Mouse (Mus musculus): ENCODE results near the gene Adgrf4. TPM values are rescaled to one million over a fixed set of nuclear protein-coding genes. Genes with fewer than 3 reads are reported as not detected.

The Adgrf4 gene
- polyA plus RNA-seq (2016; fragmentation: Nextera tagmentation; extraction: Ambion mirVana), result not detected in 2 replicates

GRCm38 (mm10) chr17:42692136-42692535 lies at the start of gene Adgrf4:
TSS of gene Adgrf4 (minus strand) at chr17:42692284.
- Histone ChIP-seq H3K4me1 (no peaks in the 10 kb centered on the region), H3K9ac (no peak within 1 kb of the TSS), H3K4me3 (replicated peaks) (no peak within 1 kb of the TSS), H3K36me3 (replicated peaks) (no peaks in the 10 kb centered on the region), H3K4me2 (no peak within 1 kb of the TSS), H3K9me3 (no peaks in the 10 kb centered on the region), H3K27me3 (no peaks in the 10 kb centered on the region), H3K27ac (no peak within 1 kb of the TSS)
- WGBS, result 95% methylated on average over 10 of the region's 10 CpGs
- no peak for ATAC-seq (ENCODE audit: low FRiP score)

- Histone ChIP-seq H3K9me3 (no peaks in the 10 kb centered on the region), H3K4me1 (no peaks in the 10 kb centered on the region), H3K9ac (no peak within 1 kb of the TSS), H3K27ac (no peak within 1 kb of the TSS), H3K36me3 (replicated peaks) (no peaks in the 10 kb centered on the region), H3K4me2 (no peak within 1 kb of the TSS), H3K27me3 (no peaks in the 10 kb centered on the region), H3K4me3 (replicated peaks) (no peak within 1 kb of the TSS)
- ATAC-seq (ENCODE audit: low FRiP score), result no peak
- 22% methylated on average over 7 of the region's 7 CpGs for WGBS
These were observed 49.7 kb upstream of the Adgrf4 start, which contains the start of gene Adgrf2 for GRCm38 (mm10) chr17:42741801-42742217. TSS of gene Adgrf2 (minus strand) at chr17:42742179.

- no peak for ATAC-seq (ENCODE audit: low FRiP score)
These were observed 46.7 kb upstream of the Adgrf4 start for GRCm38 (mm10) chr17:42738794-42739193.

GRCm38 (mm10) chr17:42717161-42717560 lies 25.1 kb upstream of the Adgrf4 start:
- no peaks in the 10 kb centered on the region for H3K4me1 ChIP-seq
- H3K36me3 ChIP-seq (replicated peaks), result no peaks in the 10 kb centered on the region
- no peak for ATAC-seq (ENCODE audit: low FRiP score)

More at GRCm38 (mm10) chr17:42738794-42739193, 46.7 kb upstream of the Adgrf4 start:
- Histone ChIP-seq H3K4me2 (no peak overlapping the region), H3K9me3 (no peaks in the 10 kb centered on the region), H3K4me1 (no peaks in the 10 kb centered on the region), H3K9ac (no peak overlapping the region), H3K27me3 (no peaks in the 10 kb centered on the region), H3K36me3 (replicated peaks) (no peaks in the 10 kb centered on the region), H3K27ac (no peak overlapping the region), H3K4me3 (replicated peaks) (no peak overlapping the region)
- WGBS, result 93% methylated on average over 6 of the region's 6 CpGs

GRCm38 (mm10) chr17:42714991-42715390 lies 22.9 kb upstream of the Adgrf4 start:
- no peak for ATAC-seq (ENCODE audit: low FRiP score)
- 91% methylated on average over 7 of the region's 7 CpGs for WGBS
- Histone ChIP-seq H3K4me2 (no peak overlapping the region), H3K4me3 (replicated peaks) (no peak overlapping the region), H3K4me1 (no peaks in the 10 kb centered on the region), H3K36me3 (replicated peaks) (no peaks in the 10 kb centered on the region), H3K9me3 (no peaks in the 10 kb centered on the region), H3K9ac (no peak overlapping the region), H3K27me3 (no peaks in the 10 kb centered on the region), H3K27ac (no peak overlapping the region)

More at GRCm38 (mm10) chr17:42717161-42717560, 25.1 kb upstream of the Adgrf4 start:
- Histone ChIP-seq H3K9ac (no peak overlapping the region), H3K27ac (no peak overlapping the region), H3K27me3 (no peaks in the 10 kb centered on the region), H3K4me3 (replicated peaks) (no peak overlapping the region), H3K9me3 (no peaks in the 10 kb centered on the region), H3K4me2 (no peak overlapping the region)
- whole genome bisulfite sequencing, result 57% methylated on average over 3 of the region's 3 CpGs

GRCm38 (mm10) chr17:42710717-42711116 lies 18.6 kb upstream of the Adgrf4 start:
- no peaks in the 10 kb centered on the region for H3K9me3 ChIP-seq
- no peak for ATAC-seq (ENCODE audit: low FRiP score)
- 92% methylated on average over 7 of the region's 7 CpGs for WGBS

GRCm38 (mm10) chr17:42705611-42706010 lies 13.5 kb upstream of the Adgrf4 start:
- WGBS, result 82% methylated on average over 4 of the region's 4 CpGs
- H3K9me3 ChIP-seq, result no peaks in the 10 kb centered on the region
- H3K4me2 ChIP-seq, result no peak overlapping the region
- no peak overlapping the region for H3K27ac ChIP-seq
- no peak overlapping the region for H3K4me3 ChIP-seq (replicated peaks)
- H3K36me3 ChIP-seq (replicated peaks), result no peaks in the 10 kb centered on the region
- no peak for ATAC-seq (ENCODE audit: low FRiP score)
- H3K4me1 ChIP-seq, result no peaks in the 10 kb centered on the region
- no peak overlapping the region for H3K9ac ChIP-seq
- H3K27me3 ChIP-seq, result no peaks in the 10 kb centered on the region

More at GRCm38 (mm10) chr17:42710717-42711116, 18.6 kb upstream of the Adgrf4 start:
- Histone ChIP-seq H3K9ac (no peak overlapping the region), H3K27me3 (no peaks in the 10 kb centered on the region), H3K36me3 (replicated peaks) (no peaks in the 10 kb centered on the region), H3K4me1 (no peaks in the 10 kb centered on the region), H3K4me2 (no peak overlapping the region), H3K27ac (no peak overlapping the region), H3K4me3 (replicated peaks) (no peak overlapping the region)

- Histone ChIP-seq H3K27me3 (no peaks in the 10 kb centered on the region), H3K4me2 (no peak overlapping the region), H3K9ac (no peak overlapping the region), H3K36me3 (replicated peaks) (no peaks in the 10 kb centered on the region), H3K9me3 (no peaks in the 10 kb centered on the region), H3K4me3 (replicated peaks) (no peak overlapping the region), H3K27ac (no peak overlapping the region), H3K4me1 (no peaks in the 10 kb centered on the region)
- 91% methylated on average over 9 of the region's 9 CpGs for WGBS
- no peak for ATAC-seq (ENCODE audit: low FRiP score)
These were observed 10.1 kb upstream of the Adgrf4 start for GRCm38 (mm10) chr17:42702198-42702597.

- H3K36me3 ChIP-seq (replicated peaks), result no peaks in the 10 kb centered on the region
- H3K27ac ChIP-seq, result no peak overlapping the region
- WGBS, result 88% methylated on average over 4 of the region's 4 CpGs
- no peaks in the 10 kb centered on the region for H3K27me3 ChIP-seq
- H3K9me3 ChIP-seq, result no peaks in the 10 kb centered on the region
- no peaks in the 10 kb centered on the region for H3K4me1 ChIP-seq
- no peak overlapping the region for H3K9ac ChIP-seq
- H3K4me2 ChIP-seq, result no peak overlapping the region
- ATAC-seq (ENCODE audit: low FRiP score), result no peak
- no peak overlapping the region for H3K4me3 ChIP-seq (replicated peaks)
These were observed 2.6 kb upstream of the Adgrf4 start for GRCm38 (mm10) chr17:42694730-42695129.

- Histone ChIP-seq H3K9me3 (no peaks in the 10 kb centered on the region), H3K27ac (no peak overlapping the region), H3K4me3 (replicated peaks) (no peak overlapping the region), H3K9ac (no peak overlapping the region), H3K4me2 (no peak overlapping the region), H3K4me1 (no peaks in the 10 kb centered on the region), H3K27me3 (no peaks in the 10 kb centered on the region), H3K36me3 (replicated peaks) (no peaks in the 10 kb centered on the region)
- no peak for ATAC-seq (ENCODE audit: low FRiP score)
- 92% methylated on average over 8 of the region's 8 CpGs for WGBS
These were observed 1.6 kb downstream of the Adgrf4 start for GRCm38 (mm10) chr17:42690531-42690930.

- ATAC-seq (ENCODE audit: low FRiP score), result peak; percentile 91
These were observed 33.3 kb downstream of the Adgrf4 start for GRCm38 (mm10) chr17:42658634-42659422.

GRCm38 (mm10) chr17:42643416-42643815 lies 48.7 kb downstream of the Adgrf4 start:
- Histone ChIP-seq H3K9me3 (no peaks in the 10 kb centered on the region), H3K4me1 (no peaks in the 10 kb centered on the region), H3K27me3 (no peaks in the 10 kb centered on the region), H3K4me2 (no peak overlapping the region), H3K9ac (no peak overlapping the region), H3K4me3 (replicated peaks) (no peak overlapping the region), H3K27ac (no peak overlapping the region), H3K36me3 (replicated peaks) (no peaks in the 10 kb centered on the region)
- WGBS, result 87% methylated on average over 3 of the region's 3 CpGs
- no peak for ATAC-seq (ENCODE audit: low FRiP score)

More at GRCm38 (mm10) chr17:42658634-42659422, 33.3 kb downstream of the Adgrf4 start:
- Histone ChIP-seq H3K4me1 (no peaks in the 10 kb centered on the region), H3K27ac (no peak overlapping the region), H3K36me3 (replicated peaks) (no peaks in the 10 kb centered on the region), H3K27me3 (no peaks in the 10 kb centered on the region), H3K9me3 (no peaks in the 10 kb centered on the region), H3K4me3 (replicated peaks) (no peak overlapping the region), H3K9ac (no peak overlapping the region), H3K4me2 (peak overlapping the region; percentile 33)
- WGBS, result 24% methylated on average over 14 of the region's 14 CpGs

- H3K4me1 ChIP-seq, result no peaks in the 10 kb centered on the region
- ATAC-seq (ENCODE audit: low FRiP score), result no peak
- H3K27ac ChIP-seq, result no peak overlapping the region
- WGBS, result 94% methylated on average over 2 of the region's 2 CpGs
- no peak overlapping the region for H3K4me3 ChIP-seq (replicated peaks)
- H3K9ac ChIP-seq, result no peak overlapping the region
- H3K9me3 ChIP-seq, result no peaks in the 10 kb centered on the region
- H3K27me3 ChIP-seq, result no peaks in the 10 kb centered on the region
- H3K4me2 ChIP-seq, result no peak overlapping the region
- H3K36me3 ChIP-seq (replicated peaks), result no peaks in the 10 kb centered on the region
These were observed 61.9 kb downstream of the Adgrf4 start for GRCm38 (mm10) chr17:42630206-42630605.

Data from forebrain, embryonic 12.5 days (tissue).